Mouse (Mus musculus): ENCODE measurements around the gene Pax7. TPM values are rescaled to one million over a fixed set of nuclear protein-coding genes. Genes with fewer than 3 reads are reported as not detected.

Gene Pax7
- polyA plus RNA-seq (2012; rRNA removed), result 0.06 and 0.39 TPM in 2 replicates

GRCm38 (mm10) chr4:139833036-139833634 is at the start of gene Pax7:
Pax7 (minus strand) TSS chr4:139833528.

Other genes starting within 250 kb of the Pax7 start
- gene Gm21969, start 230.3 kb downstream of the Pax7 start, polyA plus RNA-seq (2012; rRNA removed), result not detected in 2 replicates
- gene Aldh4a1, start 210.7 kb downstream of the Pax7 start, polyA plus RNA-seq (2012; rRNA removed), result 20.8 and 26.3 TPM in 2 replicates
- gene Tas1r2, start 180.0 kb downstream of the Pax7 start, polyA plus RNA-seq (2012; rRNA removed), result not detected in 2 replicates
- gene Klhdc7a, start 134.5 kb upstream of the Pax7 start, polyA plus RNA-seq (2012; rRNA removed), result 2.4 and 3.5 TPM in 2 replicates

All from stomach, adult 2 months (tissue).